Mouse (Mus musculus) heart, postnatal 0 days (tissue): ENCODE results near the gene Rom1. TPM values are rescaled to one million over a fixed set of nuclear protein-coding genes. Genes with fewer than 3 reads are reported as not detected.
A peak's percentile ranks its signal among the peaks of the same experiment; 100 is the strongest.

Source experiments
- ATAC-seq: fragments of 200-750 bp; cut with Nextera tagmentation; 2 replicates; pipeline ENCODE4 v1.8.0; 2017; ENCODE audit warnings: low read depth, moderate number of reproducible peaks, moderate library complexity; ENCODE audit not compliant: insufficient read depth
- DNase-seq: peaks from one replicate; pipeline ENCODE4 v3.0.0-alpha.2; 2016; ENCODE audit warnings: low spot score
- H3K27ac ChIP-seq: fragments of 300-500 bp; sonication (generic); 2 replicates; pipeline ENCODE4 v1.5.1; 2014; ENCODE audit warnings: low read depth, mild to moderate bottlenecking
- H3K27me3 ChIP-seq: fragments of 300-500 bp; sonication (generic); 2 replicates; pipeline ENCODE4 v1.6.1; 2014; ENCODE audit warnings: low read length, mixed read lengths; ENCODE audit not compliant: control insufficient read depth, insufficient read depth
- H3K36me3 ChIP-seq: fragments of 300-500 bp; sonication (generic); replicated peaks from 2 replicates; pipeline ENCODE4 v1.6.1; 2014; ENCODE audit warnings: low read length, mixed read lengths; ENCODE audit not compliant: control insufficient read depth, insufficient read depth
- H3K4me1 ChIP-seq: fragments of 300-500 bp; sonication (generic); 2 replicates; pipeline ENCODE4 v1.6.1; 2014; ENCODE audit warnings: antibody characterized with exemption; ENCODE audit not compliant: control insufficient read depth, insufficient read depth
- H3K4me2 ChIP-seq: fragments of 300-500 bp; sonication (generic); 2 replicates; pipeline ENCODE4 v1.6.1; 2014; ENCODE audit warnings: low read depth, mild to moderate bottlenecking, low read length, moderate library complexity
- H3K4me3 ChIP-seq: fragments of 300-500 bp; sonication (generic); 2 replicates; pipeline ENCODE4 v1.5.1; 2014; ENCODE audit warnings: low read depth, low read length
- H3K9ac ChIP-seq: fragments of 300-500 bp; sonication (generic); replicated peaks from 2 replicates; pipeline ENCODE4 v1.6.1; 2014; ENCODE audit warnings: low read depth, low read length, mixed read lengths
- H3K9me3 ChIP-seq: fragments of 300-500 bp; sonication (generic); replicated peaks from 2 replicates; pipeline ENCODE4 v1.6.1; 2016; ENCODE audit warnings: low read length; ENCODE audit not compliant: control insufficient read depth
- CTCF ChIP-seq: IDR thresholded peaks from 2 replicates; pipeline ENCODE4 v1.5.1; 2016; ENCODE audit warnings: antibody characterized with exemption, control low read depth, low read depth
- EP300 ChIP-seq: IDR thresholded peaks from 2 replicates; pipeline ENCODE4 v1.6.1; 2016; ENCODE audit warnings: antibody characterized with exemption, low read depth
- WGBS: fragments of 180-500 bp; shearing (Covaris S2); extraction: QIAGEN DNeasy Blood & Tissue Kit; methylation state at CpG from one replicate; pipeline ENCODE4 v1.1.7; 2014; 5-methylcytosine and 5-hydroxymethylcytosine counted together
- microRNA-seq: library from miRNA; unstranded; fragments of <30 nt; microRNA quantifications from one replicate; pipeline ENCODE4, GENCODE M21; 2016
- polyA plus RNA-seq: library from polyadenylated mRNA; unstranded; fragments of >200 nt; fragmentation: Nextera tagmentation; extraction: Ambion mirVana; gene quantifications from 2 replicates; pipeline ENCODE4 v1.2.1, GENCODE M21; 2015
- total RNA-seq: library from RNA; depleted of rRNA; stranded (reverse); fragments of >200 nt; gene quantifications from 2 replicates; pipeline ENCODE4 v1.2.3, GENCODE M21; 2014; ENCODE audit warnings: low replicate concordance; rRNA removed

Gene Rom1
- total and polyA plus RNA-seq, 2 experiments from 2014 or later, result 3.2 to 10.2 TPM

DNA sequence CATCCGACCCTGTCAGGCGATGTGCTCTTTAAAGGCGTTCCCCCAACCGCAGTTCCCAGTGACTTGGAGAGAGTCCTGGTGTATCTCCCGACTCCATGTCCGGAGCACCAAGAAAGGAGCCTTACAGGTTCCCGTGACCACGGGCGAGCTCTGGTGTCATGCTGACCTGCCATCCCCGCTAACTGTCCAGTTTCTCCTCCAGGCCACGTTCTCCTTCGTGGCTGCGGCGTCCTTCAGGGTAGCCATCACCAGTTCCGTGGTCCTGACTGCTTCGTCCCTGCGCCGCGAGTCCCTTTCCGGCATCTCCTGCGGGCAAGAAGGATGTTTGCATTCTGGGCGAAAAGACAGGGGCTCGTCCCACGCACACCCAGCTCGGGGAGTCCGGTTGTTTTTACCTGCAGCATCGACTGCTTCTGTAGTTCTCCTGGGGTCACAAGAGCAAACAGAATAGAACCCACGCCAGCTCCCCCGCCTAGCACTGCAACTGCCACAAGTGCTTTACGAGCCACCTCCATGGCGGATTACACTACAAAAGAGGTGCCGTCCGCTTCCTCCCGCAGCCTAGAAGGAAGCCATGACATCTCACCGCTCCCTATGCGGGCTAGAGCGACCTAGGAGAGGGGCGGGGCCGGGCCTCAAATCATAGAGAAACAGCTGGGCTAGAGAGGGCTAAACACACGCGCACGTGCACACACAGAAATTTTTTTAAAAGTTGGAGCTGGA, 48.7 kb downstream of the Rom1 start, which contains the start of gene Uqcc3:
Gene Uqcc3, minus strand, starts transcription at position 613 of the 723 bp plus-strand sequence.
- no peak for TF ChIP-seq EP300
- no peak for TF ChIP-seq CTCF
- peak within 1 kb of the TSS; percentile 72 for H3K4me3 ChIP-seq
- no peaks in the 10 kb centered on the region for H3K27me3 ChIP-seq
- H3K27ac ChIP-seq, result peak within 1 kb of the TSS; percentile 79
- H3K36me3 ChIP-seq, result peaks cover 21% of the 10 kb centered on the region
- DNase-seq (peak; percentile 90), ATAC-seq (peak; percentile 98)
- WGBS, result under 1% methylated on average over 42 of the region's 42 CpGs
- peaks cover 3% of the 10 kb centered on the region for H3K4me1 ChIP-seq
- H3K4me2 ChIP-seq, result peak within 1 kb of the TSS; percentile 93
- H3K9me3 ChIP-seq, result no peaks in the 10 kb centered on the region
- H3K9ac ChIP-seq, result peak within 1 kb of the TSS; percentile 75

Small RNAs within 50 kb of the gene (microRNA-seq; reads per million reads assigned to microRNA genes)
- gene Mir5136, result not detected

Other genes with a start within 250 kb of the Rom1 start
Only the 30 nearest of the 32 such genes appear.
- 40.8 and 45.8 TPM in 2 replicates for gene Wdr74, start 193.5 kb downstream of the Rom1 start, total RNA-seq
- 35.4 and 36.6 TPM in 2 replicates for gene Wdr74, start 193.5 kb downstream of the Rom1 start, polyA plus RNA-seq
- gene 1700092M07Rik, start 188.6 kb downstream of the Rom1 start, total RNA-seq, result not detected in 2 replicates
- 0.38 TPM in 1 of 2 replicates, not detected in the other for gene 1700092M07Rik, start 188.6 kb downstream of the Rom1 start, polyA plus RNA-seq
- 104 and 105 TPM in 2 replicates for gene Stx5a, start 187.9 kb downstream of the Rom1 start, total RNA-seq
- gene Stx5a, start 187.9 kb downstream of the Rom1 start, polyA plus RNA-seq, result 57.0 and 63.6 TPM in 2 replicates
- 42.3 and 46.8 TPM in 2 replicates for gene Nxf1, start 172.3 kb downstream of the Rom1 start, total RNA-seq
- gene Nxf1, start 172.3 kb downstream of the Rom1 start, polyA plus RNA-seq, result 54.8 and 59.2 TPM in 2 replicates
- 283 and 306 TPM in 2 replicates for gene Tmem223, start 158.4 kb downstream of the Rom1 start, total RNA-seq
- 214 and 228 TPM in 2 replicates for gene Tmem223, start 158.4 kb downstream of the Rom1 start, polyA plus RNA-seq
- 38.6 and 83.7 TPM in 2 replicates for gene Tmem179b, start 154.9 kb downstream of the Rom1 start, total RNA-seq
- 46.7 and 49.1 TPM in 2 replicates for gene Tmem179b, start 154.9 kb downstream of the Rom1 start, polyA plus RNA-seq
- gene Taf6l, start 142.9 kb downstream of the Rom1 start, total RNA-seq, result 11.7 and 14.9 TPM in 2 replicates
- gene Taf6l, start 142.9 kb downstream of the Rom1 start, polyA plus RNA-seq, result 12.8 and 14.5 TPM in 2 replicates
- 47.7 and 59.8 TPM in 2 replicates for gene Polr2g, start 130.8 kb downstream of the Rom1 start, total RNA-seq
- gene Polr2g, start 130.8 kb downstream of the Rom1 start, polyA plus RNA-seq, result 143 and 144 TPM in 2 replicates
- gene Zbtb3, start 126.8 kb downstream of the Rom1 start, total RNA-seq, result 1.5 and 1.6 TPM in 2 replicates
- 2.7 and 3.1 TPM in 2 replicates for gene Zbtb3, start 126.8 kb downstream of the Rom1 start, polyA plus RNA-seq
- gene Ttc9c, start 110.0 kb downstream of the Rom1 start, total RNA-seq, result 20.0 and 27.2 TPM in 2 replicates
- 21.1 and 21.4 TPM in 2 replicates for gene Ttc9c, start 110.0 kb downstream of the Rom1 start, polyA plus RNA-seq
- gene Hnrnpul2, start 109.3 kb downstream of the Rom1 start, total RNA-seq, result 7.1 and 12.6 TPM in 2 replicates
- gene Hnrnpul2, start 109.3 kb downstream of the Rom1 start, polyA plus RNA-seq, result 2.5 and 2.6 TPM in 2 replicates
- gene AC129217.1, start 99.6 kb downstream of the Rom1 start, total RNA-seq, result 7.0 TPM in 1 of 2 replicates, not detected in the other
- gene AC129217.1, start 99.6 kb downstream of the Rom1 start, polyA plus RNA-seq, result not detected in 2 replicates
- 34.7 and 54.2 TPM in 2 replicates for gene Bscl2, start 91.9 kb downstream of the Rom1 start, total RNA-seq
- 32.1 and 33.3 TPM in 2 replicates for gene Bscl2, start 91.9 kb downstream of the Rom1 start, polyA plus RNA-seq
- gene Gng3, start 90.2 kb downstream of the Rom1 start, total RNA-seq, result not detected in 2 replicates
- gene Gng3, start 90.2 kb downstream of the Rom1 start, polyA plus RNA-seq, result 0.29 and 0.48 TPM in 2 replicates
- gene Lrrn4cl, start 78.6 kb downstream of the Rom1 start, total RNA-seq, result 5.8 and 8.4 TPM in 2 replicates
- 1.5 and 1.8 TPM in 2 replicates for gene Lrrn4cl, start 78.6 kb downstream of the Rom1 start, polyA plus RNA-seq
- gene Ubxn1, start 57.9 kb downstream of the Rom1 start, total RNA-seq, result 58.1 and 100.0 TPM in 2 replicates
- 138 and 141 TPM in 2 replicates for gene Ubxn1, start 57.9 kb downstream of the Rom1 start, polyA plus RNA-seq
- 12.6 and 38.2 TPM in 2 replicates for gene Uqcc3, start 48.4 kb downstream of the Rom1 start, total RNA-seq
- 91.9 and 102 TPM in 2 replicates for gene Uqcc3, start 48.4 kb downstream of the Rom1 start, polyA plus RNA-seq
- 0.65 and 1.3 TPM in 2 replicates for gene Lbhd1, start 45.6 kb downstream of the Rom1 start, total RNA-seq
- gene Lbhd1, start 45.6 kb downstream of the Rom1 start, polyA plus RNA-seq, result 30.3 and 31.2 TPM in 2 replicates
- not detected in 2 replicates for gene Gm49403, start 45.4 kb downstream of the Rom1 start, total RNA-seq
- gene Gm49403, start 45.4 kb downstream of the Rom1 start, polyA plus RNA-seq, result not detected in 2 replicates
- 28.4 and 31.4 TPM in 2 replicates for gene 1810009A15Rik, start 40.5 kb downstream of the Rom1 start, total RNA-seq
- gene 1810009A15Rik, start 40.5 kb downstream of the Rom1 start, polyA plus RNA-seq, result 37.3 and 40.5 TPM in 2 replicates
- not detected in 2 replicates for gene Gm49416, start 40.4 kb downstream of the Rom1 start, total RNA-seq
- gene Gm49416, start 40.4 kb downstream of the Rom1 start, polyA plus RNA-seq, result not detected in 2 replicates
- 25.6 and 32.0 TPM in 2 replicates for gene Ints5, start 36.4 kb downstream of the Rom1 start, total RNA-seq
- gene Ints5, start 36.4 kb downstream of the Rom1 start, polyA plus RNA-seq, result 12.8 and 14.2 TPM in 2 replicates
- 56.3 and 65.5 TPM in 2 replicates for gene Ganab, start 31.3 kb downstream of the Rom1 start, total RNA-seq
- 25.6 and 26.4 TPM in 2 replicates for gene Ganab, start 31.3 kb downstream of the Rom1 start, polyA plus RNA-seq
- gene B3gat3, start 9.0 kb downstream of the Rom1 start, total RNA-seq, result 41.5 and 54.2 TPM in 2 replicates
- gene B3gat3, start 9.0 kb downstream of the Rom1 start, polyA plus RNA-seq, result 26.8 and 29.1 TPM in 2 replicates
- 6.7 and 21.0 TPM in 2 replicates for gene Eml3, start 196 bp upstream of the Rom1 start, total RNA-seq
- 9.6 and 10.1 TPM in 2 replicates for gene Eml3, start 196 bp upstream of the Rom1 start, polyA plus RNA-seq
- gene Mta2, start 12.5 kb upstream of the Rom1 start, total RNA-seq, result 55.1 and 57.9 TPM in 2 replicates
- 47.6 and 51.5 TPM in 2 replicates for gene Mta2, start 12.5 kb upstream of the Rom1 start, polyA plus RNA-seq
- 9.8 and 18.0 TPM in 2 replicates for gene Tut1, start 24.5 kb upstream of the Rom1 start, total RNA-seq
- 8.2 and 10.4 TPM in 2 replicates for gene Tut1, start 24.5 kb upstream of the Rom1 start, polyA plus RNA-seq
- 407 and 439 TPM in 2 replicates for gene Eef1g, start 37.7 kb upstream of the Rom1 start, total RNA-seq
- 172 and 173 TPM in 2 replicates for gene Eef1g, start 37.7 kb upstream of the Rom1 start, polyA plus RNA-seq
- gene Ahnak, start 59.9 kb upstream of the Rom1 start, total RNA-seq, result 122 and 135 TPM in 2 replicates
- gene Ahnak, start 59.9 kb upstream of the Rom1 start, polyA plus RNA-seq, result 56.8 and 59.1 TPM in 2 replicates
- gene Scgb1a1, start 158.6 kb upstream of the Rom1 start, total RNA-seq, result 8.9 TPM in 1 of 2 replicates, not detected in the other
- 1.3 and 98.2 TPM in 2 replicates for gene Scgb1a1, start 158.6 kb upstream of the Rom1 start, polyA plus RNA-seq